Mouse (Mus musculus): Measurements from ENCODE around the gene Madd. TPM values are rescaled to one million over a fixed set of nuclear protein-coding genes. Genes with fewer than 3 reads are reported as not detected.
A peak's percentile ranks its signal among the peaks of the same experiment; 100 is the strongest.

The Madd gene
- polyA plus RNA-seq, 1 experiment: 11.4 TPM

DNA sequence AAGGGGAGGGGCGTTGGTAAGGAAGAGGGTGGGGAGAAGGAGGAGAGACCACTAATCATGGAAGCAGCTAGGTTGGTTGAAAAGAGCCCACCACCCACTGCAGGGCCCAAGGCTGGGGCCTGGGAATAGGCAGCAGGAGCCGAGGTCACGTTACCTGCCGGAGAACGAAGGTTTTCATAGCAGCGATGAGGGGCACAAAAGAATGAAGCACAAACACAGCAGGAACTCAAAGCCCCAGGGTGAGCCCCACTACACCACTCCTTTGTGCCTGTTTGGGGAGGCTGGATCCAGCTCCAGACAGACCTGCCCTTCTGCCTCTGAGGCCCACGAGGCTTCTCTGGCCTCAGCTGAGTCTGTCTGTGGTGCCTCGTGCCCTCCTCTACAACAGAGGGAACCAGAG, 43.9 kb downstream of the Madd start:
- H3K4me1 ChIP-seq (ENCODE audit: control insufficient read depth, insufficient read depth, low read length): no peaks in the 10 kb centered on the region

DNA sequence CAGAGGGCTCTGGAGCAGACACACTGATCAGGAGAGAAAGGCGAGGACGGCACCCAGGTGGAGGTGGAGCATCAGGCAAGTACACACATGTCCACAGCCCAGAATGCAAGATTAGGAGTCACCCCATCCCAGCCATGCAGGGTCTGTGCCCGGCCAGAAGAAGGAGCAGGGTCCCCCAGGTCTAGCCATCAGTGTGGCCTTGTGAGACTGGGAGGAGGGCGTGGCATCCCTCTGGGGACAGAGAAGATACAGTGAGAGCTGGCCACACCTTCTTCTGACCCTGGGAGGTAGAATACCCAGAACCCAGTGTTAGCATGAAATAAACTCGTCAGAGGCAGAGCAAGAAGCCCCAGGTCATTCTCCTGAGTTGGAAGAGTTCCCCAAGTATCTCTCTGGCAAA, 44.3 kb downstream of the Madd start:
- no peaks in the 10 kb centered on the region for H3K27me3 ChIP-seq (ENCODE audit: control insufficient read depth, insufficient read depth, low read length)
- H3K4me3 ChIP-seq (ENCODE audit: control insufficient read depth, low read depth, low read length): no peak overlapping the region
- TF ChIP-seq POLR2A (IDR thresholded peaks at IDR 0.05; ENCODE audit: control insufficient read depth, low read depth, low read length) (no peak), CTCF (IDR thresholded peaks at IDR 0.05; ENCODE audit: control insufficient read depth, insufficient read depth, insufficient replicate concordance, low read depth, low read length) (no peak)
- no peaks in the 10 kb centered on the region for H3K4me1 ChIP-seq (ENCODE audit: control insufficient read depth, insufficient read depth, low read length)
- no peak overlapping the region for H3K27ac ChIP-seq (ENCODE audit: control insufficient read depth, insufficient read depth, low read depth, low read length)
- peaks cover 2% of the 10 kb centered on the region for H3K36me3 ChIP-seq (ENCODE audit: control insufficient read depth, insufficient read depth, low read length)

More for the DNA sequence above, 43.9 kb downstream of the Madd start:
- Histone ChIP-seq H3K27ac (ENCODE audit: control insufficient read depth, insufficient read depth, low read depth, low read length) (no peak overlapping the region), H3K4me3 (ENCODE audit: control insufficient read depth, low read depth, low read length) (no peak overlapping the region), H3K36me3 (ENCODE audit: control insufficient read depth, insufficient read depth, low read length) (peaks cover 2% of the 10 kb centered on the region), H3K27me3 (ENCODE audit: control insufficient read depth, insufficient read depth, low read length) (no peaks in the 10 kb centered on the region)
- TF ChIP-seq POLR2A (IDR thresholded peaks at IDR 0.05; ENCODE audit: control insufficient read depth, low read depth, low read length) (no peak), CTCF (IDR thresholded peaks at IDR 0.05; ENCODE audit: control insufficient read depth, insufficient read depth, insufficient replicate concordance, low read depth, low read length) (no peak)

DNA sequence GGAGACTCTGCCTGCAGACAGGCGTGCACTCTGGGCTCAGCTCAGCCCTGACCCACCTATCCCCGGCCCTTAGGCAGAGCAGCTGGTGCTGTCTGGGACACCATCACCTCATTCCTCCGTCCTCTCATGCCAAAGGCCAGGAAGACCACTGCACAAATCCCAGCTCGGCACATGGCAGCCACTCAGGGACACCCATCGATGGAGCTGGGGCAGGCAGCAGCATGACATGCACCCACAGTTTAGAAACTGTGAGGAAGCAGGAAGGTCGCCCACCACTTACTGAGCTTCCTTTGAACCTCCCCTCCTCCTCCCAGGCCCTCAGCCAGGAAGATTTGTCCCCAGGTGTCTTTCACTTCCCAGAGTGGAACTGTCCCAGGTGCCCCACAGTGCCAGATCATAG, 46.2 kb downstream of the Madd start:
- Histone ChIP-seq H3K27me3 (ENCODE audit: control insufficient read depth, insufficient read depth, low read length) (no peaks in the 10 kb centered on the region), H3K4me3 (ENCODE audit: control insufficient read depth, low read depth, low read length) (no peak overlapping the region), H3K36me3 (ENCODE audit: control insufficient read depth, insufficient read depth, low read length) (peaks cover under 1% of the 10 kb centered on the region), H3K4me1 (ENCODE audit: control insufficient read depth, insufficient read depth, low read length) (no peaks in the 10 kb centered on the region), H3K27ac (ENCODE audit: control insufficient read depth, insufficient read depth, low read depth, low read length) (no peak overlapping the region)
- TF ChIP-seq POLR2A (IDR thresholded peaks at IDR 0.05; ENCODE audit: control insufficient read depth, low read depth, low read length) (no peak), CTCF (IDR thresholded peaks at IDR 0.05; ENCODE audit: control insufficient read depth, insufficient read depth, insufficient replicate concordance, low read depth, low read length) (no peak)

DNA sequence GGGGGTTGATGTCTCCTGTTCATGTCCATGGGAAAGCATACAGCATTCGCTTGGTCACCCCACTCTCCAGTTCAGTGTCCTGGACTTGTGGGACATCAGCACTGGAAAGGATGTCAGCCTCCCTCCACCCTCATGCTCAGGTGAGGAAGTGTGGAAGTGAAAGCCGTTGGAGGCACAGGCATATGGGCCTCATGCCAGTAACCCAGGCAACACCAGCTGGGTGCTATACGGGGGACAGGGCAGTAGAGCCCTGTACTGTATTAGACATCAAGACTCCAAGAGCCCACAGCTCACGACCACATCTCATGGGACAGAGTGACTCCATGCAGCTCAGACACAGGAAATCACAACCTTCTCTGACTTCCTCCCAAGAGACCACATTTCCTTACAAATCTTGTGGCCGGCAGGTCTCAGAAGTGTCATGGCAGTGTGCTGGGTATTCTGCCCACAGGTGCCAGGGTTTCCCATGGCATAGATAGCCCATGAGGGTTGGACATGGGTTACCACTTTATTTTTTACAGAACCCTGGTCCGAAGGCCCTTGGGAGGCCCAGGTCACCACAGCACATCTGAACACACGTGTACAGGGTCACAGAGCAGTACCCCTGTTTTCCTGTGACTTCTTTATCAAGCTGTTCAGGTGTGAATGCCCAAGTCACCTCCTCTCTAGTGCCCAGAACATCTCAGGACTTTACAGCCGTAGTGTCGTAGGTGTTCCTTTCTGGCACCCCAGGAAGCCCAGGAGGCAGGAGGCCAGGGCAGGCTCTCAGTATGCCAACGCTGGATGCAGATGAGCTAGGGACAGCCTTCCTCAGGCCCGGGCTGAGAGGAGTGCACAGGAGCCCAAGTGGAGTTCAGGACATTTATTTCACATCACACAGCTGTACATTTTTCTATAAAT, 46.9 kb downstream of the Madd start:
- no peak overlapping the region for H3K27ac ChIP-seq (ENCODE audit: control insufficient read depth, insufficient read depth, low read depth, low read length)
- H3K4me3 ChIP-seq (ENCODE audit: control insufficient read depth, low read depth, low read length): no peak overlapping the region
- no peaks in the 10 kb centered on the region for H3K4me1 ChIP-seq (ENCODE audit: control insufficient read depth, insufficient read depth, low read length)
- no peak for TF ChIP-seq POLR2A (IDR thresholded peaks at IDR 0.05; ENCODE audit: control insufficient read depth, low read depth, low read length)
- no peak for TF ChIP-seq CTCF (IDR thresholded peaks at IDR 0.05; ENCODE audit: control insufficient read depth, insufficient read depth, insufficient replicate concordance, low read depth, low read length)
- no peaks in the 10 kb centered on the region for H3K27me3 ChIP-seq (ENCODE audit: control insufficient read depth, insufficient read depth, low read length)
- H3K36me3 ChIP-seq (ENCODE audit: control insufficient read depth, insufficient read depth, low read length): no peaks in the 10 kb centered on the region

DNA sequence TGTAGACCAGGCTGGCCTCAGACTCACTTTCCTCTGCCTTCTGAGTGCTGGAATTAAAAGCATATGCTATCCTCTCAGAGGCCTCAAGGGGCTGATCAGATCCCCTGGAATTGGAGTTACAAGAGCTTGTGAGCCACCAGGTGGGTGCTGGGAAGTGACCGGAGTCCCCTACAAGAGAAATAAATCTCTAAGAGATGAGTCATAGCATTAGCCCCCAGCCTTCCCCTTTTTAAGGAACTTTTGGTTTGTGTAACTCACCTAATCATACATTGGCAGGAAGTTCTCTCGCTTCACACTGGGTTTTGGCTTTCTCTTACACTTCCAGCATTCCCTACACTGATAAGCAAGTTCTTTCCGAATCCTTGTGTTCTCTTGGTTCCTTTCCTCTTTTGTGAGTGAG, 51.6 kb downstream of the Madd start:
- TF ChIP-seq CTCF (IDR thresholded peaks at IDR 0.05; ENCODE audit: control insufficient read depth, insufficient read depth, insufficient replicate concordance, low read depth, low read length): no peak
- TF ChIP-seq POLR2A (IDR thresholded peaks at IDR 0.05; ENCODE audit: control insufficient read depth, low read depth, low read length): no peak
- Histone ChIP-seq H3K4me3 (ENCODE audit: control insufficient read depth, low read depth, low read length) (no peak overlapping the region), H3K4me1 (ENCODE audit: control insufficient read depth, insufficient read depth, low read length) (peaks cover 6% of the 10 kb centered on the region; the same call in 1 of the 2 replicates), H3K36me3 (ENCODE audit: control insufficient read depth, insufficient read depth, low read length) (no peaks in the 10 kb centered on the region), H3K27me3 (ENCODE audit: control insufficient read depth, insufficient read depth, low read length) (no peaks in the 10 kb centered on the region), H3K27ac (ENCODE audit: control insufficient read depth, insufficient read depth, low read depth, low read length) (no peak overlapping the region)

DNA sequence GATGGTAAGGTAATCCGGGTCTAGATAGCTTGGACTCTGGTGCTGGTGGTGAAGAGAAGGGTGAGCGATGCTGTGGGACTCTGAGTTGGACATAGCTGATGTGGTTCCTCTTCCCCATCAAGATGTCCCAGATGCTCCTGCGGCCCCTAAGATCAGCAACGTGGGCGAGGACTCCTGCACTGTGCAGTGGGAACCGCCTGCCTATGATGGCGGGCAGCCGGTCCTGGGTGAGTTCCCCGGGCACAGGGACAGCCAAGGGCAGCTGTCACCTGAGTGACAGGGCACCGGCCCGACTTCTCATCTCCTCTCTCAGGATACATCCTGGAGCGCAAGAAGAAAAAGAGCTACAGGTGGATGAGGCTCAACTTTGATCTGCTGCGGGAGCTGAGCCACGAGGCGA, 52.4 kb downstream of the Madd start:
- peaks cover 6% of the 10 kb centered on the region; the same call in 1 of the 2 replicates for H3K4me1 ChIP-seq (ENCODE audit: control insufficient read depth, insufficient read depth, low read length)
- no peak overlapping the region for H3K27ac ChIP-seq (ENCODE audit: control insufficient read depth, insufficient read depth, low read depth, low read length)
- no peaks in the 10 kb centered on the region for H3K27me3 ChIP-seq (ENCODE audit: control insufficient read depth, insufficient read depth, low read length)
- no peak for TF ChIP-seq POLR2A (IDR thresholded peaks at IDR 0.05; ENCODE audit: control insufficient read depth, low read depth, low read length)
- no peak for TF ChIP-seq CTCF (IDR thresholded peaks at IDR 0.05; ENCODE audit: control insufficient read depth, insufficient read depth, insufficient replicate concordance, low read depth, low read length)
- no peak overlapping the region for H3K4me3 ChIP-seq (ENCODE audit: control insufficient read depth, low read depth, low read length)
- H3K36me3 ChIP-seq (ENCODE audit: control insufficient read depth, insufficient read depth, low read length): no peaks in the 10 kb centered on the region

DNA sequence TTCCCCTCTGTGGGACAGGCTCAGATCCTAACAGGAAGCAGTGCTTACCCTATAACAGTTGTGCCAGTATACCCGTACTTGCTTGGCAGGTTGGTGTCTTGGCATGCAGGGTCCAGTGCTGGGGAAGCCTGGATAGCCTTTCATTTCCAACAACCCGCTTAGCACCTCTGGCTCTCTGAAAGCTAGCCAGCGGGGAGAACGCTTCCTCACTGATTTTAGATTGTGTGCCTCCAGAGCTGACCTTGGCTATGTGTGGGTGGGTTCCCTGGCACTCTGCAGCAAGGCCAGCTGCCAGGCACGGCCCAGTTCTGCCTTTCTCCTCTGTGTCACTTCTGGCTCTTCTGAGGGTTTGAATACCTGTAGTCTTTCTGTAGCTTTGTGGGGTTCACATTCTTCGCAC, 53.5 kb downstream of the Madd start:
- Histone ChIP-seq H3K27ac (ENCODE audit: control insufficient read depth, insufficient read depth, low read depth, low read length) (0 out of 2 replicates have a peak overlapping the region, but pooled peaks have one; percentile 15), H3K27me3 (ENCODE audit: control insufficient read depth, insufficient read depth, low read length) (no peaks in the 10 kb centered on the region), H3K4me3 (ENCODE audit: control insufficient read depth, low read depth, low read length) (no peak overlapping the region), H3K4me1 (ENCODE audit: control insufficient read depth, insufficient read depth, low read length) (peaks cover 6% of the 10 kb centered on the region; the same call in 1 of the 2 replicates), H3K36me3 (ENCODE audit: control insufficient read depth, insufficient read depth, low read length) (no peaks in the 10 kb centered on the region)
- TF ChIP-seq CTCF (IDR thresholded peaks at IDR 0.05; ENCODE audit: control insufficient read depth, insufficient read depth, insufficient replicate concordance, low read depth, low read length) (no peak), POLR2A (IDR thresholded peaks at IDR 0.05; ENCODE audit: control insufficient read depth, low read depth, low read length) (no peak)

All from testis, adult 2 months (tissue).